8 mouse cellular contexts compared by ENCODE assay signal in genomic region chr11:95310007-95310647, GRCm38 (mm10). TPM values are rescaled to one million over a fixed set of nuclear protein-coding genes. Genes with fewer than 3 reads are reported as not detected.
A peak's percentile ranks its signal among the peaks of the same experiment; 100 is the strongest.
DNase-seq lines count a peak whose midpoint lies in the region; ATAC-seq and TF ChIP-seq lines count a peak whose summit lies in the region.

Gene Kat7 (minus strand): TSS chr11:95310246.

- WGBS in heart, embryonic 14.5 days, result 0% methylated on average over 42 of the region's 42 CpGs
- WGBS in liver, embryonic 13.5 days (ENCODE audit: insufficient replicate concordance), result under 1% methylated on average over 42 of the region's 42 CpGs
- WGBS in stomach, postnatal 0 days, result under 1% methylated on average over 41 of the region's 42 CpGs

- TF ChIP-seq EP300 in stomach, postnatal 0 days (optimal IDR thresholded peaks at IDR 0.05), result peak; percentile 87

- peak within 1 kb of the TSS; percentile 84 to 87 for H3K4me3 ChIP-seq in heart, embryonic 14.5 days (ENCODE audit: control insufficient read depth in 1 of 2, insufficient read depth in 1 of 2, low read depth in 1 of 2, low read length in 2 of 2)
- H3K4me3 ChIP-seq in liver, embryonic 13.5 days (replicated peaks), result peak within 1 kb of the TSS; percentile 91
- peak within 1 kb of the TSS; percentile 98 for H3K4me3 ChIP-seq in stomach, postnatal 0 days (ENCODE audit: low read depth, low read length)

- peak; percentile 86 for ATAC-seq in CD4-positive, CD25-positive, alpha-beta regulatory T cell, adult 4 months
- peak; percentile 92 for ATAC-seq in heart, embryonic 14.5 days (ENCODE audit: insufficient number of reproducible peaks, insufficient read depth, low FRiP score, low read depth)
- ATAC-seq in liver, embryonic 13.5 days (ENCODE audit: low read depth), result peak; percentile 85
- ATAC-seq in stomach, postnatal 0 days (ENCODE audit: low FRiP score, low TSS enrichment), result peak; percentile 91

- no peaks in the 10 kb centered on the region for H3K27me3 ChIP-seq in heart, embryonic 14.5 days (ENCODE audit: control insufficient read depth, insufficient read depth, low read length)
- H3K27me3 ChIP-seq in liver, embryonic 13.5 days, result no peaks in the 10 kb centered on the region
- H3K27me3 ChIP-seq in stomach, postnatal 0 days (ENCODE audit: control insufficient read depth, insufficient read depth, low read length), result no peaks in the 10 kb centered on the region

- peak; percentile 96 for DNase-seq in c-Kit-negative CD71-positive TER-119-positive erythroid progenitor cells, embryonic 14.5 days (ENCODE audit: low read depth, low spot score)
- DNase-seq in fibroblast of lung, adult 2 months (ENCODE audit: low read depth), result peak; percentile 100
- DNase-seq in kidney, postnatal 14 days, result peak; percentile 99
- peak; percentile 97 for DNase-seq in liver, embryonic 13.5 days
- peak; percentile 94 for DNase-seq in neural tube, embryonic 10.5 days (ENCODE audit: extremely low spot score, low spot score)
- DNase-seq in stomach, postnatal 0 days (ENCODE audit: low spot score), result peak; percentile 98

- no peaks in the 10 kb centered on the region for H3K9me3 ChIP-seq in heart, embryonic 14.5 days (ENCODE audit: control insufficient read depth, low read length)
- no peaks in the 10 kb centered on the region for H3K9me3 ChIP-seq in liver, embryonic 13.5 days (replicated peaks)
- H3K9me3 ChIP-seq in stomach, postnatal 0 days (ENCODE audit: control insufficient read depth, low read length), result no peaks in the 10 kb centered on the region

- peaks cover 4 to 22% of the 10 kb centered on the region in 2 experiments for H3K4me1 ChIP-seq in heart, embryonic 14.5 days (ENCODE audit: control insufficient read depth in 2 of 2, insufficient read depth in 2 of 2, low read length in 2 of 2)
- H3K4me1 ChIP-seq in liver, embryonic 13.5 days (replicated peaks), result peaks cover 60% of the 10 kb centered on the region
- H3K4me1 ChIP-seq in stomach, postnatal 0 days (replicated peaks; ENCODE audit: control insufficient read depth, insufficient read depth), result peaks cover 4% of the 10 kb centered on the region; the same call in 1 of the 2 replicates

- H3K4me2 ChIP-seq in heart, embryonic 14.5 days (ENCODE audit: low read length), result peak within 1 kb of the TSS; percentile 92
- peak within 1 kb of the TSS; percentile 93 for H3K4me2 ChIP-seq in liver, embryonic 13.5 days
- peak within 1 kb of the TSS; percentile 65 for H3K4me2 ChIP-seq in stomach, postnatal 0 days (replicated peaks; ENCODE audit: low read depth)

- H3K36me3 ChIP-seq in heart, embryonic 14.5 days (ENCODE audit: control insufficient read depth, insufficient read depth, low read length), result peaks cover 13% of the 10 kb centered on the region
- peaks cover 19% of the 10 kb centered on the region for H3K36me3 ChIP-seq in liver, embryonic 13.5 days
- peaks cover 5% of the 10 kb centered on the region; the same call in 1 of the 2 replicates for H3K36me3 ChIP-seq in stomach, postnatal 0 days (ENCODE audit: control insufficient read depth, insufficient read depth, low read length)

- TF ChIP-seq CTCF in stomach, postnatal 0 days (IDR thresholded peaks at IDR 0.05; ENCODE audit: low read depth), result peak; percentile 21

- peak within 1 kb of the TSS; percentile 96 to 98 for H3K27ac ChIP-seq in heart, embryonic 14.5 days (replicated peaks in 1 of 2; ENCODE audit: control insufficient read depth in 1 of 2, insufficient read depth in 1 of 2, low read depth in 2 of 2, low read length in 2 of 2)
- H3K27ac ChIP-seq in liver, embryonic 13.5 days, result peak within 1 kb of the TSS; percentile 98
- H3K27ac ChIP-seq in stomach, postnatal 0 days (replicated peaks), result peak within 1 kb of the TSS; percentile 99

- H3K9ac ChIP-seq in heart, embryonic 14.5 days (ENCODE audit: low read length), result peak within 1 kb of the TSS; percentile 99
- H3K9ac ChIP-seq in liver, embryonic 13.5 days, result peak within 1 kb of the TSS; percentile 98
- H3K9ac ChIP-seq in stomach, postnatal 0 days (ENCODE audit: low read length), result peak within 1 kb of the TSS; percentile 98

RNA-seq across cellular contexts. Expression of gene Kat7, which starts in this region (rescaled TPM):
- polyA plus RNA-seq in CD4-positive, CD25-positive, alpha-beta regulatory T cell, adult 4 months (2017; shearing (Covaris generic)), result 10 to 100 TPM; 44.9 to 65.7 TPM
- polyA plus RNA-seq in heart, embryonic 14.5 days (2014; fragmentation: Nextera tagmentation; extraction: Ambion mirVana), result 45.4 and 45.6 TPM in 2 replicates
- polyA plus RNA-seq in liver, embryonic 13.5 days (2015; fragmentation: Nextera tagmentation; extraction: Ambion mirVana), result 33.4 and 39.7 TPM in 2 replicates
- polyA plus RNA-seq in stomach, postnatal 0 days (2015; fragmentation: Nextera tagmentation; extraction: Ambion mirVana), result 25.0 and 27.2 TPM in 2 replicates

Comparison
In these comparisons a context has a peak if more than half of its experiments do, and no peak if none do; other contexts are left out.
1. Peak in every context shown above with its lines: DNase-seq, ATAC-seq, H3K4me3 ChIP-seq and H3K27ac ChIP-seq.